Mouse (Mus musculus): ENCODE results near the gene Prss56.

Gene Prss56

GRCm38 (mm10) chr1:87183013-87183412, at the start of gene Prss56:
TSS of gene Prss56 (plus strand) at chr1:87183313.
- DNase-seq (ENCODE audit: low spot score in 2 of 2), result no peak

- DNase-seq (ENCODE audit: low spot score in 2 of 2), result no peak
These were observed 41.6 kb upstream of the Prss56 start for GRCm38 (mm10) chr1:87141550-87141949.

- no peak for DNase-seq (ENCODE audit: low spot score in 2 of 2)
These were observed 40.7 kb upstream of the Prss56 start for GRCm38 (mm10) chr1:87142456-87142855.

- DNase-seq (ENCODE audit: low spot score in 2 of 2), result no peak
These were observed 40.0 kb upstream of the Prss56 start for GRCm38 (mm10) chr1:87143141-87143540.

GRCm38 (mm10) chr1:87149422-87149821, 33.7 kb upstream of the Prss56 start:
- no peak for DNase-seq (ENCODE audit: low spot score in 2 of 2)

GRCm38 (mm10) chr1:87151286-87151685, 31.8 kb upstream of the Prss56 start:
- no peak for DNase-seq (ENCODE audit: low spot score in 2 of 2)

- DNase-seq (ENCODE audit: low spot score in 2 of 2), result no peak
These were observed 29.2 kb upstream of the Prss56 start for GRCm38 (mm10) chr1:87153776-87154500.

- DNase-seq (ENCODE audit: low spot score in 2 of 2), result no peak
These were observed 28.5 kb upstream of the Prss56 start for GRCm38 (mm10) chr1:87154501-87155120.

- DNase-seq (ENCODE audit: low spot score in 2 of 2), result no peak
These were observed 27.4 kb upstream of the Prss56 start for GRCm38 (mm10) chr1:87155531-87156198.

- DNase-seq (ENCODE audit: low spot score in 2 of 2), result no peak
These were observed 26.9 kb upstream of the Prss56 start, which contains the start of gene Ecel1 for GRCm38 (mm10) chr1:87156199-87156587. TSS of gene Ecel1 (minus strand) at chr1:87156521.

GRCm38 (mm10) chr1:87159396-87159795, 23.7 kb upstream of the Prss56 start:
- no peak for DNase-seq (ENCODE audit: low spot score in 2 of 2)

GRCm38 (mm10) chr1:87164164-87164795, 18.8 kb upstream of the Prss56 start:
- DNase-seq (ENCODE audit: low spot score in 2 of 2), result no peak

- no peak for DNase-seq (ENCODE audit: low spot score in 2 of 2)
These were observed 18.3 kb upstream of the Prss56 start for GRCm38 (mm10) chr1:87164796-87165184.

- DNase-seq (ENCODE audit: low spot score in 2 of 2), result no peak
These were observed 12.7 kb upstream of the Prss56 start for GRCm38 (mm10) chr1:87170458-87170857.

- DNase-seq (ENCODE audit: low spot score in 2 of 2), result no peak
These were observed 11.8 kb upstream of the Prss56 start for GRCm38 (mm10) chr1:87171312-87171711.

GRCm38 (mm10) chr1:87172316-87172715, 10.8 kb upstream of the Prss56 start:
- DNase-seq (ENCODE audit: low spot score in 2 of 2), result no peak

GRCm38 (mm10) chr1:87174006-87174955, 8.8 kb upstream of the Prss56 start:
- peak in 1 of 2 experiments; percentile 33 for DNase-seq (ENCODE audit: low spot score in 2 of 2)

GRCm38 (mm10) chr1:87175852-87176292, 7.2 kb upstream of the Prss56 start:
- no peak for DNase-seq (ENCODE audit: low spot score in 2 of 2)

GRCm38 (mm10) chr1:87180896-87181295, 2.2 kb upstream of the Prss56 start:
- no peak for DNase-seq (ENCODE audit: low spot score in 2 of 2)

GRCm38 (mm10) chr1:87183998-87184750, 1.1 kb downstream of the Prss56 start:
- no peak for DNase-seq (ENCODE audit: low spot score in 2 of 2)
